Mouse (Mus musculus): Measurements from ENCODE around the gene Msh2. TPM values are rescaled to one million over a fixed set of nuclear protein-coding genes. Genes with fewer than 3 reads are reported as not detected.
"Not testable (repeated sequence)": the region's sequence is repeated elsewhere in the genome, so short reads cannot be mapped to it uniquely, and the experiment has no call there.

The Msh2 gene
- 88.5 and 89.2 TPM in 2 replicates for polyA plus RNA-seq (2015; fragmentation: Nextera tagmentation; extraction: Ambion mirVana)

DNA sequence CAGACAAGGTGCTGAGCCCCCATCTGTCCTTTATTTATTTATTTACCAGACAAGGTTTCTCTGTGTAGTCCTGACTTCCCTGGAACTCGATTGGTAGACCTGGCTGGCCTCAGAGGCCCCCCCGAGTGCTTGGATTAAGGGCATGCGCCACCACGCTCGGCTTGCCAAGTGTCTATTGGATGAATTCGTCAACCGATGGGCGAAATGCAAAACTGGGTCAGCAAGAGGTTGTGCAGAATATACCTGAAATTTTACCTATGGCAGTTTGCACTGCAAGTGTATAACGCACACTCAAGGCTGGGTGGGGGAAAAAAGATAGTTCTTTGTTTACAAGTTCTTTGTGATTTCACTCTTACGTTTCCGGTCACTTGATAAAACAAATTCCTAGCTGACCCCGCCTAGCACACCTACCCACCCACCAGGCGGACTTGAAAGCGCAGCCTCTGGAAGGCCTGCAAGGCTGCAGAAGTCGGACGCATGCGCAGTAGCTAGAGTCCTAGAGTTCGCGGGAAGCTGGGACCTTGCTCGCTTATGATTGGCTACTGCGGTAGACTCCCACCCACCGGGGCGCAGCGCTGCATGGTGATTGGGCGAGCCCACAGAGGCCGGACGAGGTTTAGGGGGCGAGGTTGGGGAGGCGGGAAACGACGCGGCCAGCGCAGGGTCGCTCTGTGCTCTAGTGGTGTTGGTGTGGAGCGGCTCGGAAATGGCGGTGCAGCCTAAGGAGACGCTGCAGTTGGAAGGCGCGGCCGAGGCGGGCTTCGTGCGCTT is at the start of gene Msh2:
Gene Msh2, plus strand, starts transcription at position 441 of the 771 bp plus-strand sequence.
- peak; percentile 99 for DNase-seq (ENCODE audit: low spot score)

GRCm38 (mm10) chr17:87625510-87626086 is 46.5 kb upstream of the Msh2 start:
- no peak for DNase-seq (ENCODE audit: low spot score)

GRCm38 (mm10) chr17:87628144-87628543 is 44.0 kb upstream of the Msh2 start:
- no peak for DNase-seq (ENCODE audit: low spot score)

DNA sequence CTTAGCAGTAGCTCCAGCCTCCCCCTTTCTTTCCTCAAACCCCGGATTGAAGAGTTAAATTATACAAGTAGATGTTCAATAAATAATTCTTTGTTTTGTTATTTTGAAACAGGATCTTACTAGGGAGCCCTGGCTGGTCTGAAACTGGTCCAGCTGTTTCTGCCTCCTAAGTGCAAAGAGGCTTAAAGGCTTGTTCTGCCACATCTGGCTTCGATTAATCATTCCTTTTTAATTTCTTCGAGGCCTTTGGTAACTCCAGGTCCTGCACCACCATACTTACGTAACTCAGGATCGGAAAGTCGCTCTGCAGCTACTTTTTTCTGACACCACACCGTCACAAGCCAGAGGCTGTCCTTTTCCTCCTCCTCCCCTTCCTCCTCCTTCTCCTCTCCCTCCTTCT is 43.4 kb upstream of the Msh2 start:
- no peak for DNase-seq (ENCODE audit: low spot score)

DNA sequence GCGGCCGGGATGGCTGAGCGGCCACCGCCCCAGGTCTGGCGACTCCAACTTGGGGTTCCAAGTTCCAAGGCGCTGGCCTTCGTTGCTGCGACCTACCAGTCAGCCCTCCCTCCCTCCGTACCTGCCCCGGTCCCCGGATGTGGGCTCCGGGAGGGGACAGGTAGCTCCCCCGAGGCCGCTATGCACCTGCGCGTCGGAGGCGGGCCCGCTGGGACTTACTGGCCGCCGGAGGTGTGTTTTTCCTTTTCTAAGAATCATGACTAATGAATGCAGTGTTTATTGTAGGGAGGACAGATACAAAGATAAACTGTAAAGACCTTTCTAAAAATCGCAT is 35.1 kb upstream of the Msh2 start:
- peak; percentile 48 for DNase-seq (ENCODE audit: low spot score)

DNA sequence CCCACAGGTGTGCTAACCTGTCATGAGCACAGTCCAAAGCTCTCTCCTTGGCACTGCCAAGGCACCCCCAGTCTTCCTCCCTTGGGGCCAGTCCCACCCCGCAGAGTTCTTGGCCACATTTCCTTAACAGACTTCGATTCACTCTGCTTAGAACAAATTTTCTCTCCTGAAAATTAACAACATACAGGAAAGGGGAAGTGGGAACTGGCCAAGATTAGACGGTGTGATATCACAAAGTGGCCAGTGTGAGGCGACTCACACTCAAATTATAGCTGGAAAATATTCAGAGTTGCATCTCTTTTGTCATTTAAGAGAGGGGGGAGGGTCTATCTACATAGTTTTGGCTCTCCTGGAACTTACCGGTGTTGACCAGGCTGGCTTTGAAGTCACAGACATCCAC is 32.9 kb upstream of the Msh2 start:
- no peak for DNase-seq (ENCODE audit: low spot score)

DNA sequence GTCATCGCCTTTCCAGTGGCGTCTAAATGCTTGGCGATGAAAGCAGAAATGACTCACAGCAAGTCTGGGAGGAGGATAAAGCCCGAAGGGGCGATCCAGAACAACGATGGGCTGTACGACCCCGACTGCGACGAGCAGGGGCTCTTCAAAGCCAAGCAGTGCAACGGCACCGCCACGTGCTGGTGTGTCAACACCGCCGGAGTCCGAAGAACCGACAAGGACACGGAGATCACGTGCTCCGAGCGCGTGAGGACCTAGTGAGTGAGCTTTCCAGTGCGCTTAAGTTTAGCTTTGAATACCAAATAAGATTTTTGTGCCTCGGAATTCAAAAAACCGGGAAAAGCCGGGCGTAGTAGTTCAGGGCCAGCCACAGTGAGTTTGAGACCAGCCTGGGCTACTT is 31.9 kb upstream of the Msh2 start:
- DNase-seq (ENCODE audit: low spot score): no peak

DNA sequence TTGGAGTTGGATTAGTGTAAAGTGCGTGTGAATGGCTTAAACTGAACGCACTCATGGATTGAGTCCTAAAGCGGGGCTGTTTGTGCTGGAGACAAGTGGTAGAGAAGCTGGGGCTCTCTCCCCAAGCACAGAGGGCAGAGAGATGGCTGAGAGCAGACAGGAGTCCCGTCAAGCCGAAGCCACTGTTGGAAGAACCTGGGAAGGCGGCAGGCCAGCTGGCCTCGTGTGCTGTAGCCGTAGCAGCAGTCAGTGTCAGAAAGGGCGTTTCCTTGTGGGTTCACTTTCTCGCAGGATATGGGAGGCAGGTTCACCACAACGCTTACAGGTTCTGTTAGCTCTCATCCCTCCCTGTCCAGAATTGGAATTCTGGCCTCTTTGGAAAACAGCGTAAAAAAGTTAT is 31.1 kb upstream of the Msh2 start:
- DNase-seq (ENCODE audit: low spot score): no peak

GRCm38 (mm10) chr17:87642744-87643143 is 29.4 kb upstream of the Msh2 start:
- DNase-seq (ENCODE audit: low spot score): no peak

DNA sequence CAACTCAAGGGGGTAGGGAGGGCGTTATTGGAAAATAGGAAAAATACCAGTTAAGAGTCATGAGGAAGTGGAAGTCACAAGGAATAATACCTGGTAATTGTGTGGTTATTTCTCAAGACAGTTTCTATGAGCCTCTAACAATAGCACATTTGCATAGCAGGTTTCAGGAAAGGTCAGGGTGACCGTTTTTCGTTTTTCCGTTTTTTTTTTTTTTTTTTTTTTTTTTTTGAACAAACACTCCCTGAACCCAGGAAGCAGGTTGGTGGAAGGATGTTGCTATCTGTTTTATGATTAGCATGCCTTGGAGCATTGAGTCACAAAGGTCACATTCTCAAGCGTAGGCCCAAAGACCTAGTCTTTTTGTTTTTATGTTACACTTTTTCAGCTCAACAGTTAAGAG is 16.5 kb upstream of the Msh2 start:
- DNase-seq (ENCODE audit: low spot score): not testable (repeated sequence)

DNA sequence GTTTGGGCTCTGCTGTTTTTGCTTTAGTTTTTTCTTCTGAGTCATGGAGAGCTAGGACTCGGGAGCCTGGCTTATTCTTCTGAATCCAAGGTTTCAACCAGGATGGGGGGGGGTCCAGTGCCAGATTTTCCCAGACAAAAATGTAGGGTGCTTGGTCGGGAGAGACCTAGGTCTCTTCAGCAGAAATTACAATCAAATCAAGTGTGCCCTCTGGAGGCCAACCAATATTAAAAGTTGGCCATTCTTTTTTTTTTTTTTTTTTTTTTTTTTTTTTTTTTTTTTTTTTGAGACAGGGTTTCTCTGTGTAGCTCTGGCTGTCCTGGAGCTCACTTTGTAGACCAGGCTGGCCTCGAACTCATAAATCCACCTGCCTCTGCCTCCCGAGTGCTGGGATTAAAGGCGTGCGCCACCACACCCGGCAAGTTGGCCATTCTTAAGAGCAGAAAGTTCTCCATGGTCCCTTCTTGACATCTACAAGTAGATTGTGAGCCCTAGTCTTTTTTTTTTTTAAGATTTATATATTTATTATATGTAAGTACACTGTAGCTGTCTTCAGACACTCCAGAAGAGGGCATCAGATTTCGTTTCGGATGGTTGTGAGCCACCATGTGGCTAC is 10.1 kb upstream of the Msh2 start:
- DNase-seq (ENCODE audit: low spot score): not testable (repeated sequence)

- no peak for DNase-seq (ENCODE audit: low spot score)
Observed at GRCm38 (mm10) chr17:87664238-87664637, 7.9 kb upstream of the Msh2 start.

GRCm38 (mm10) chr17:87665066-87665822 is 6.9 kb upstream of the Msh2 start:
- DNase-seq (ENCODE audit: low spot score): peak; percentile 76

DNA sequence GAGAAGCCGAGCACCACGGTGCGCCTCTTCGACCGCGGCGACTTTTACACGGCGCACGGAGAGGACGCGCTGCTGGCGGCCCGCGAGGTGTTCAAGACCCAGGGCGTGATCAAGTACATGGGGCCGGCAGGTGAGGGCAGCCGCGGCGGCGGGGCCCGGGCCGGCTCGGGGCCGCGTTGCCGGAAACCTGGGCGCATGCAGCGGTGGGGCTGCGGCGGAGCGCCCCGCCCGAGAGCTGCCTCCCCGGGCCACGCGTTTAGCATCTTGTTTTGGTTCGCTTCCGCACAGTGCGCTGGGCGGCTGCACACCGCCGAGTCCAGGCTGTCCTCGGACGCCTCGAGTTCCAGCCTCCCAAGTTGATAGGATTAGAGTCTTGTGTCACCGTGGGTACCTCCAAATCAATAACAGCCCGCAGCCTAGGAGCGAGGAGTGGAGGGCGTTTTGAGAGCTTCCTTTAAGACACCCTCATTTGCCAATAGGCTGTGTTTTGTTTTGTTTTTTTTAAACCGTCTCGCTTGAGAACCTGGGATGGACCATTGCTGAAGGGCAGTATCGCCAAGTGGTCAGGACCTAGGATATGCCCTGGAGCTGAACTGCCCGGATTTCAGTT is 652 bp downstream of the Msh2 start:
- DNase-seq (ENCODE audit: low spot score): peak; percentile 63

- not testable (repeated sequence) for DNase-seq (ENCODE audit: low spot score)
Observed at GRCm38 (mm10) chr17:87676916-87677474, 4.9 kb downstream of the Msh2 start.

DNA sequence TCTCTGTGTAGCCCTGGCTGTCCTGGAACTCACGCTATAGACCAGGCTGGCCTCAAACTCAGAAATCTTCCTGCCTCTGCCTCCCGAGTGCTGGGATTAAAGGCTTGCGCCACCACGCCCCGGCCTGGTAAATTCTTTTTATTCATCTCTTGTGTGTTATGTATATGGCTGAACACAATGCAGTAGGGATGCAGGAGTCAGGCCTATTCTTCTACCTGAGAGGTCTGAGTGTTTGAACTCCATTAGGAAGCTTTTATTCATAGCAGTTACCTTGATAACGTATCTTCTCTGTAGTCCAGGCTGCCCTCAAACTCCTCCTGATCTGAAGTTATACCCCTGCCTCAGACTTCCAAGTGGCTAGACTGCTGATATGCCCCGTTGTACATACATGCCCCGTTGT is 5.5 kb downstream of the Msh2 start:
- no peak for DNase-seq (ENCODE audit: low spot score)

DNA sequence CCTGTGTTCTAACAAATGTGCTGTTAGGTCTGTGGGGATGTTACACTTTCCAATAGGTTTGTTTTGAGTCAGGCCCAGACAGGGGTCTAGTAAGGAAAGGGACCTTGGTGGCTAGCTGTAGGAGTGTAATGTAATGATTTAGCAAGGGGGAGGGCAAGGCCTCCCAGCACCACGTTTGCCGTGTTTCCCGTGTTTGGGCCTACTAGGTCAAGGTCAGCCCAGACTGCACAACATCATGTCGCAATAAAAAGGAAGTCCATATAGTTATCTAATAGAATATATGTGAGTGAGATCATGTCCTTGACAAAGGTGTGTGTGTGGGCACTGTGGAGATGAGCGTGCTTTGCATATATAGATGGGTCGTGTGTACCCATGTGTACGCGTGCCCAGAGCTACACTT is 17.1 kb downstream of the Msh2 start:
- no peak for DNase-seq (ENCODE audit: low spot score)

GRCm38 (mm10) chr17:87691958-87692357 is 19.8 kb downstream of the Msh2 start:
- peak; percentile 59 for DNase-seq (ENCODE audit: low spot score)

GRCm38 (mm10) chr17:87695874-87696465 is 23.8 kb downstream of the Msh2 start:
- no peak for DNase-seq (ENCODE audit: low spot score)

GRCm38 (mm10) chr17:87696814-87697213 is 24.7 kb downstream of the Msh2 start:
- no peak for DNase-seq (ENCODE audit: low spot score)
